Mouse (Mus musculus) adrenal gland, postnatal 14 days (tissue): ENCODE results near the gene Rbm42. TPM values are rescaled to one million over a fixed set of nuclear protein-coding genes. Genes with fewer than 3 reads are reported as not detected.

Experiments
- total RNA-seq: library from RNA; stranded (reverse); gene quantifications from 2 replicates; pipeline ENCODE4 v1.2.3, GENCODE M21; 2021

The Rbm42 gene
- total RNA-seq, 1 experiment from 2014 or later, result 78.2 TPM

Other genes with a start within 250 kb of the Rbm42 start
- 19.9 and 30.9 TPM in 2 replicates for gene Tyrobp, start 236.6 kb downstream of the Rbm42 start, total RNA-seq
- 7.1 TPM in 1 of 2 replicates, not detected in the other for gene Hcst, start 230.5 kb downstream of the Rbm42 start, total RNA-seq
- 2.8 and 3.9 TPM in 2 replicates for gene Nfkbid, start 228.6 kb downstream of the Rbm42 start, total RNA-seq
- 21.3 and 28.3 TPM in 2 replicates for gene Aplp1, start 204.8 kb downstream of the Rbm42 start, total RNA-seq
- gene Kirrel2, start 192.6 kb downstream of the Rbm42 start, total RNA-seq, result not detected in 2 replicates
- 0.11 TPM in 1 of 2 replicates, not detected in the other for gene Nphs1, start 192.0 kb downstream of the Rbm42 start, total RNA-seq
- 2.6 and 33.4 TPM in 2 replicates for gene Prodh2, start 156.7 kb downstream of the Rbm42 start, total RNA-seq
- gene Arhgap33, start 115.3 kb downstream of the Rbm42 start, total RNA-seq, result 8.3 and 8.9 TPM in 2 replicates
- 24.2 and 29.4 TPM in 2 replicates for gene Hspb6, start 98.1 kb downstream of the Rbm42 start, total RNA-seq
- gene Proser3, start 98.0 kb downstream of the Rbm42 start, total RNA-seq, result 7.6 and 9.2 TPM in 2 replicates
- 41.6 and 46.3 TPM in 2 replicates for gene Lin37, start 90.5 kb downstream of the Rbm42 start, total RNA-seq
- 60.3 and 66.8 TPM in 2 replicates for gene U2af1l4, start 87.0 kb downstream of the Rbm42 start, total RNA-seq
- 3.8 and 4.6 TPM in 2 replicates for gene Gm49396, start 87.0 kb downstream of the Rbm42 start, total RNA-seq
- 117 and 125 TPM in 2 replicates for gene Psenen, start 86.7 kb downstream of the Rbm42 start, total RNA-seq
- 5.1 and 7.8 TPM in 2 replicates for gene Igflr1, start 84.9 kb downstream of the Rbm42 start, total RNA-seq
- gene Kmt2b, start 61.6 kb downstream of the Rbm42 start, total RNA-seq, result 45.7 and 54.0 TPM in 2 replicates
- gene Zbtb32, start 51.4 kb downstream of the Rbm42 start, total RNA-seq, result 0.85 and 1.1 TPM in 2 replicates
- 0.22 and 0.45 TPM in 2 replicates for gene Upk1a, start 37.5 kb downstream of the Rbm42 start, total RNA-seq
- gene Cox6b1, start 24.2 kb downstream of the Rbm42 start, total RNA-seq, result 3,197 and 3,382 TPM in 2 replicates
- not detected in 2 replicates for gene Etv2, start 14.5 kb downstream of the Rbm42 start, total RNA-seq
- 10.4 and 11.9 TPM in 2 replicates for gene Haus5, start 14.7 kb upstream of the Rbm42 start, total RNA-seq
- not detected in 2 replicates for gene Pmis2, start 21.3 kb upstream of the Rbm42 start, total RNA-seq
- gene 2200002J24Rik, start 48.6 kb upstream of the Rbm42 start, total RNA-seq, result 1.4 and 3.4 TPM in 2 replicates
- 3.0 TPM in 2 replicates for gene Atp4a, start 61.9 kb upstream of the Rbm42 start, total RNA-seq
- gene Tmem147, start 79.2 kb upstream of the Rbm42 start, total RNA-seq, result 215 and 242 TPM in 2 replicates
- gene Gapdhs, start 93.4 kb upstream of the Rbm42 start, total RNA-seq, result not detected in 2 replicates
- 76.3 and 82.7 TPM in 2 replicates for gene Sbsn, start 101.2 kb upstream of the Rbm42 start, total RNA-seq
- 2.2 and 3.5 TPM in 2 replicates for gene Dmkn, start 113.4 kb upstream of the Rbm42 start, total RNA-seq
- 1.3 and 2.1 TPM in 2 replicates for gene Krtdap, start 137.6 kb upstream of the Rbm42 start, total RNA-seq
- 1.1 TPM in 2 replicates for gene Ffar2, start 173.5 kb upstream of the Rbm42 start, total RNA-seq
- 0.26 and 0.38 TPM in 2 replicates for gene Ffar3, start 205.9 kb upstream of the Rbm42 start, total RNA-seq
- 0.41 TPM in 1 of 2 replicates, not detected in the other for gene Ffar1, start 211.2 kb upstream of the Rbm42 start, total RNA-seq
- gene Cd22, start 230.0 kb upstream of the Rbm42 start, total RNA-seq, result 3.2 and 14.1 TPM in 2 replicates